Mouse (Mus musculus): ENCODE results near the gene Inpp5b. TPM values are rescaled to one million over a fixed set of nuclear protein-coding genes. Genes with fewer than 3 reads are reported as not detected.
A peak's percentile ranks its signal among the peaks of the same experiment; 100 is the strongest.

Inpp5b gene
- total RNA-seq, 2 experiments from 2014 or later = 46.5 to 48.7 TPM

GRCm38 (mm10) chr4:124714545-124715481, 26.8 kb upstream of the Inpp5b start, which contains the start of gene Sf3a3:
Sf3a3 (plus strand) TSS chr4:124714776.
- Histone ChIP-seq H3K4me3 (peak within 1 kb of the TSS; percentile 93), H3K27ac (peak within 1 kb of the TSS; percentile 76)
- DNase-seq (ENCODE audit: extremely low spot score in 1 of 2, low spot score in 2 of 2) = peak; percentile 95 to 96
- TF ChIP-seq CTCF (IDR thresholded peaks at IDR 0.05) = peak; percentile 77
- intact Hi-C loops (cut with DNase I) = loop anchor here (1.0 kb wide), 1 partner anchor 87 kb away; the partner anchor contains the start of gene Mtf1

GRCm38 (mm10) chr4:124719101-124719500, 22.5 kb upstream of the Inpp5b start:
- no peak for TF ChIP-seq CTCF (IDR thresholded peaks at IDR 0.05)
- DNase-seq (ENCODE audit: extremely low spot score in 1 of 2, low spot score in 2 of 2) = no peak
- Histone ChIP-seq H3K27ac (no peak overlapping the region), H3K4me3 (no peak overlapping the region)
- intact Hi-C loops (cut with DNase I) = no loop called here

GRCm38 (mm10) chr4:124726121-124726520, 15.5 kb upstream of the Inpp5b start:
- Histone ChIP-seq H3K4me3 (no peak overlapping the region), H3K27ac (no peak overlapping the region)
- intact Hi-C loops (cut with DNase I) = loop anchor here (5.0 kb wide), 1 partner anchor 71 kb away; no protein-coding TSS in a partner anchor
- no peak for DNase-seq (ENCODE audit: extremely low spot score in 1 of 2, low spot score in 2 of 2)
- TF ChIP-seq CTCF (IDR thresholded peaks at IDR 0.05) = no peak

- H3K4me3 ChIP-seq = no peak overlapping the region
- no peak for TF ChIP-seq CTCF (IDR thresholded peaks at IDR 0.05)
- intact Hi-C loops (cut with DNase I) = no loop called here
- DNase-seq (ENCODE audit: extremely low spot score in 1 of 2, low spot score in 2 of 2) = no peak
- H3K27ac ChIP-seq = no peak overlapping the region
Observed at GRCm38 (mm10) chr4:124736952-124737351, 4.7 kb upstream of the Inpp5b start.

- H3K4me3 ChIP-seq = no peak overlapping the region
- intact Hi-C loops (cut with DNase I) = no loop called here
- no peak overlapping the region for H3K27ac ChIP-seq
- no peak for DNase-seq (ENCODE audit: extremely low spot score in 1 of 2, low spot score in 2 of 2)
- TF ChIP-seq CTCF (IDR thresholded peaks at IDR 0.05) = no peak
Observed at GRCm38 (mm10) chr4:124737486-124737885, 4.2 kb upstream of the Inpp5b start.

- peak; percentile 11; the same call in 1 of the 2 replicates for TF ChIP-seq CTCF (IDR thresholded peaks at IDR 0.05)
- intact Hi-C loops (cut with DNase I) = no loop called here
- no peak overlapping the region for H3K27ac ChIP-seq
- no peak for DNase-seq (ENCODE audit: extremely low spot score in 1 of 2, low spot score in 2 of 2)
- no peak overlapping the region for H3K4me3 ChIP-seq
Observed at GRCm38 (mm10) chr4:124738013-124738412, 3.6 kb upstream of the Inpp5b start.

- intact Hi-C loops (cut with DNase I) = no loop called here
- Histone ChIP-seq H3K27ac (no peak overlapping the region), H3K4me3 (no peak overlapping the region)
- TF ChIP-seq CTCF (IDR thresholded peaks at IDR 0.05) = no peak
- DNase-seq (ENCODE audit: extremely low spot score in 1 of 2, low spot score in 2 of 2) = no peak
Observed at GRCm38 (mm10) chr4:124738783-124739182, 2.9 kb upstream of the Inpp5b start.

- DNase-seq (ENCODE audit: extremely low spot score in 1 of 2, low spot score in 2 of 2) = no peak
- Histone ChIP-seq H3K4me3 (peak overlapping the region; percentile 87), H3K27ac (no peak overlapping the region; the same call in 1 of the 2 replicates)
- TF ChIP-seq CTCF (IDR thresholded peaks at IDR 0.05) = no peak
- intact Hi-C loops (cut with DNase I) = no loop called here
Observed at GRCm38 (mm10) chr4:124742839-124743238, 1.2 kb downstream of the Inpp5b start.

GRCm38 (mm10) chr4:124746577-124746976, 4.9 kb downstream of the Inpp5b start:
- no peak overlapping the region for H3K4me3 ChIP-seq
- intact Hi-C loops (cut with DNase I) = no loop called here
- no peak for TF ChIP-seq CTCF (IDR thresholded peaks at IDR 0.05)
- no peak overlapping the region for H3K27ac ChIP-seq
- DNase-seq (ENCODE audit: extremely low spot score in 1 of 2, low spot score in 2 of 2) = no peak

- Histone ChIP-seq H3K4me3 (no peak overlapping the region), H3K27ac (no peak overlapping the region)
- intact Hi-C loops (cut with DNase I) = no loop called here
- DNase-seq (ENCODE audit: extremely low spot score in 1 of 2, low spot score in 2 of 2) = no peak
- no peak for TF ChIP-seq CTCF (IDR thresholded peaks at IDR 0.05)
Observed at GRCm38 (mm10) chr4:124747851-124748250, 6.2 kb downstream of the Inpp5b start.

GRCm38 (mm10) chr4:124751300-124752250, 9.9 kb downstream of the Inpp5b start:
- Histone ChIP-seq H3K4me3 (peak overlapping the region; percentile 90), H3K27ac (peak overlapping the region; percentile 51; the same call in 1 of the 2 replicates)
- peak; percentile 98 for DNase-seq (ENCODE audit: extremely low spot score in 1 of 2, low spot score in 2 of 2)
- intact Hi-C loops (cut with DNase I) = loop anchor here (5.0 kb wide), 1 partner anchor 46 kb away; no protein-coding TSS in a partner anchor
- TF ChIP-seq CTCF (IDR thresholded peaks at IDR 0.05) = no peak; the same call in 1 of the 2 replicates

Data from left cerebral cortex, adult 2 months (tissue).